Mouse (Mus musculus) limb, embryonic 11.5 days (tissue): ENCODE measurements around the gene Zfp811. TPM values are rescaled to one million over a fixed set of nuclear protein-coding genes. Genes with fewer than 3 reads are reported as not detected.

Experiments used
- ATAC-seq: fragments of 200-750 bp; cut with Nextera tagmentation; 2 replicates; pipeline ENCODE4 v1.8.0; 2017; ENCODE audit warnings: low read depth; ENCODE audit not compliant: insufficient number of reproducible peaks, low FRiP score, low TSS enrichment
- DNase-seq: peaks from one replicate; pipeline ENCODE4 v3.0.0-alpha.2; 2015; ENCODE audit warnings: low spot score
- H3K27ac ChIP-seq: fragments of 300-500 bp; sonication (generic); replicated peaks from 2 replicates; pipeline ENCODE4 v1.5.1; 2014; ENCODE audit warnings: low read depth, mild to moderate bottlenecking, low read length
- H3K27me3 ChIP-seq: fragments of 300-500 bp; sonication (generic); 2 replicates; pipeline ENCODE4 v1.6.1; 2014; ENCODE audit warnings: mild to moderate bottlenecking, low read length, mixed read lengths; ENCODE audit not compliant: control insufficient read depth, insufficient read depth
- H3K36me3 ChIP-seq: fragments of 300-500 bp; sonication (generic); 2 replicates; pipeline ENCODE4 v1.6.1; 2014; ENCODE audit warnings: mild to moderate bottlenecking, low read length, moderate library complexity, mixed read lengths; ENCODE audit not compliant: control insufficient read depth, insufficient read depth
- H3K4me1 ChIP-seq: fragments of 300-500 bp; sonication (generic); 2 replicates; pipeline ENCODE4 v1.6.1; 2014; ENCODE audit warnings: low read length, mixed read lengths; ENCODE audit not compliant: control insufficient read depth, insufficient read depth
- H3K4me2 ChIP-seq: fragments of 300-500 bp; sonication (generic); 2 replicates; pipeline ENCODE4 v1.6.1; 2014; ENCODE audit warnings: low read depth, mild to moderate bottlenecking, moderate library complexity; ENCODE audit not compliant: severe bottlenecking
- H3K4me3 ChIP-seq: fragments of 300-500 bp; sonication (generic); 2 replicates; pipeline ENCODE4 v1.5.1; 2014; ENCODE audit warnings: low read depth, low read length
- H3K9ac ChIP-seq: fragments of 300-500 bp; sonication (generic); 2 replicates; pipeline ENCODE4 v1.6.1; 2014; ENCODE audit warnings: mild to moderate bottlenecking, low read length
- H3K9me3 ChIP-seq: fragments of 300-500 bp; sonication (generic); 2 replicates; pipeline ENCODE4 v1.6.1; 2016; ENCODE audit warnings: low read length; ENCODE audit not compliant: control insufficient read depth
- WGBS: fragments of 180-500 bp; shearing (Covaris S2); extraction: QIAGEN DNeasy Blood & Tissue Kit; methylation state at CpG from one replicate; pipeline ENCODE4 v1.1.7; 2014; 5-methylcytosine and 5-hydroxymethylcytosine counted together
- polyA plus RNA-seq: library from polyadenylated mRNA; unstranded; fragments of >200 nt; fragmentation: Nextera tagmentation; extraction: Ambion mirVana; gene quantifications from 2 replicates; pipeline ENCODE4 v1.2.1, GENCODE M21; 2014

The Zfp811 gene
- polyA plus RNA-seq, 1 experiment from 2014 or later: 3.8 TPM

DNA sequence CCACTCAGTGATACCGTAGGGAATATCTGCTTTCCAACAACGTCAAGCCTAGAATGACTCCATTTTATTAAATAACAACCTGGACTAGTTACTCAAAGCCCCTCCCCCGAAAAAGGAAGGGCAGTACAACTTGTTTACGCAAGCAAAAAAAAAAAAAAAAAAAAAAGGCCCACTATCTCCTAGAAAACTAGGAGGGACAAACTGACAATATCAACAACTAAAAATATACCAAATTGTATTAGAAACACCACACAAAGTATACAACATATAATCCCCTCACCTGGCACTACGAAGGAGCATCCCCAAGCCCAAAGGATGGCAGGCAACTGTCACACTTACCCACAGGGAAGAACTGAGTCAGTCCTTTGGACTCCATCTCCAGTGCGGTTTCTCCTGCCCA is 22.8 kb downstream of the Zfp811 start:
- Histone ChIP-seq H3K4me1 (0 out of 2 replicates have a peak, but pooled peaks cover 3% of the 10 kb centered on the region), H3K27ac (no peak overlapping the region), H3K27me3 (no peaks in the 10 kb centered on the region), H3K36me3 (peaks cover 7% of the 10 kb centered on the region), H3K9me3 (no peaks in the 10 kb centered on the region), H3K4me3 (peak overlapping the region; percentile 91), H3K9ac (no peak overlapping the region), H3K4me2 (peak overlapping the region; percentile 65)
- ATAC-seq (no peak), DNase-seq (no peak)
- 75% methylated on average over 6 of the region's 6 CpGs for whole genome bisulfite sequencing

- Histone ChIP-seq H3K27ac (no peak overlapping the region), H3K27me3 (no peaks in the 10 kb centered on the region), H3K4me1 (0 out of 2 replicates have a peak, but pooled peaks cover 3% of the 10 kb centered on the region), H3K9me3 (no peaks in the 10 kb centered on the region), H3K4me3 (no peak overlapping the region), H3K9ac (no peak overlapping the region), H3K36me3 (peaks cover 7% of the 10 kb centered on the region), H3K4me2 (no peak overlapping the region)
- WGBS: 83% methylated on average over 3 of the region's 3 CpGs
- ATAC-seq (no peak), DNase-seq (no peak)
Measured at GRCm38 (mm10) chr17:32785656-32786055, 24.1 kb downstream of the Zfp811 start.

DNA sequence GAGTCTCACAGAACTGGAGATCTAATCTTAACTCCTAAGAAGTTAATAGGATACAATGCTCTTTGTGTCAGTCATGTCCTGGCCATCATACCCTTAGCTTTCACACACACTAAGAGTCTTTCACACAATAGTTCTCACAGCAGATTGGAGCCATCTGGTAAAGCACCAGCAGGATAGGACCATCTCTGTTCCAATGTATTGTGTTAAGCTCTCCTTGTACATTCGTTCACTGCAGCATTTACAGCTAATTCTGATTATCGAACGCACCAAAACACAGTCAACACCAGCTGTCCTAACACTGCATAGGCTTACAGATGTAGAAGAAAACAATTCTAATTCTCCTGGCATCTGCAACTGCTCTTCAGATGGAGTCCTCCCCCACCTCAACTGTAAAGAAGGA is 32.2 kb downstream of the Zfp811 start:
- Histone ChIP-seq H3K4me1 (no peaks in the 10 kb centered on the region), H3K4me3 (no peak overlapping the region), H3K36me3 (peaks cover 31% of the 10 kb centered on the region; the same call in 1 of the 2 replicates), H3K9ac (no peak overlapping the region), H3K27me3 (no peaks in the 10 kb centered on the region), H3K9me3 (no peaks in the 10 kb centered on the region), H3K27ac (no peak overlapping the region), H3K4me2 (no peak overlapping the region)
- 95% methylated on average over 3 of the region's 3 CpGs for WGBS
- no peak for ATAC-seq
- DNase-seq: no peak

DNA sequence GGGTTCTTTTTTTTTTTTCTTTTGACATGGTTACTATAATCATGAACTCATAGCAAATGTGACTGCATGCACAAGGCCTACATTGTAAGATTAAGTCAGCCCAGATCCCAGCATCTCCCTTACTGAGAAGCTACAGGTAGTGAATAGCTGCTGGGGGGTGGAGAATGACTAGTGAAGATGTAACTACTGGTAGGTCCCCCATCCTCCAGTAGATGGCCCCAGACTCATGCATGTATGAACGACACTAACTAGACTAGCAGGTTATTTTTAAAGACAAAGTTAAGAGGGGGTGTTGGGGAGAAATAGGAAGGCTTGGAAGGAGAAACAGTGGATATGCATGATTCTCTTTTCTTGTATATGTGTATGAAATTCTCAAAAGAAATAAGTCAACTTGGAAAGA is 38.5 kb downstream of the Zfp811 start:
- 93% methylated on average over 1 of the region's 1 CpGs for WGBS
- Histone ChIP-seq H3K27ac (no peak overlapping the region), H3K36me3 (peaks cover 41% of the 10 kb centered on the region), H3K4me1 (no peaks in the 10 kb centered on the region), H3K9me3 (no peaks in the 10 kb centered on the region; the same call in 1 of the 2 replicates), H3K9ac (no peak overlapping the region), H3K4me3 (no peak overlapping the region), H3K4me2 (no peak overlapping the region), H3K27me3 (no peaks in the 10 kb centered on the region)
- no peak for ATAC-seq
- DNase-seq: no peak

DNA sequence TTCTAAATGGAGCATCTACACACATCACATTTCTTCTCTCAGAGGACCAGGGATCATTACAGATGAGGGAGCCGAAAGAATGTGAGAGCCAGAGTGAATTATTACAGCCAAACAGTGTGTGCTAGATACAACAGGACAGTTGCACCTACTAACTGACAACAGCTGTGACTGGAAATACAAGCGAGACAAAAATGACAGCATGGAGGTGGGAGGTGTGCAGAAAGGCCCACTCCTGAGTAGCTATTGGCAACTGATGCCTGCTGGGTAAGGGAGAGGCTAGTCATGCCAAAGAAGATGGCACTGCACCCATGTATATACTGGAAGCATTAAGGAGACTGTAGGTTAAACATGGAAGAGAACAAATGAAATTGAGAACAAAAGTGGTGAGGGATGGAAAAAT is 43.3 kb downstream of the Zfp811 start:
- DNase-seq: no peak
- peaks cover 27% of the 10 kb centered on the region for H3K36me3 ChIP-seq
- 96% methylated on average over 2 of the region's 2 CpGs for WGBS

DNA sequence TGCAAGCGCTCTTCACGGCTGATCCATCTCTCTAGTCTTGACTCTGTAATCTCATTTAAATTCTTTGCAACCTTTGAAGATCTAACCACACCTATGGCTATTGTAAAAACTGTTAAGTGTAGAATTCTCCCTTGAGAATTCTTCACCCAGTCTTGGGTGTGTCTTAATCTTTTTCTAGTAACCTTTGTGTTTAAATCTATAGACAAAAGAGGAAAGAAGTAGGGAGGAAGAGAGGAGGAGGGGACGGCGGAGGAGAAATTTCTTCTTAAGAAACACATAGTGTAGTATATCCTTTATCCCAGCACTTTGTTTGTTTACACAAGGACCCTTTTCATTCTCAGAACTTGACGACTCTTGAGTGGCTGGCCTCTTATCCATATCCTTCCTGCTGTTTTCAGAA is 52.4 kb downstream of the Zfp811 start:
- WGBS: 74% methylated on average over 5 of the region's 5 CpGs
- H3K4me1 ChIP-seq: no peaks in the 10 kb centered on the region

More for the DNA sequence above, 43.3 kb downstream of the Zfp811 start:
- H3K27ac ChIP-seq: no peak overlapping the region
- H3K4me1 ChIP-seq: no peaks in the 10 kb centered on the region
- no peaks in the 10 kb centered on the region for H3K27me3 ChIP-seq
- no peak overlapping the region for H3K4me2 ChIP-seq
- H3K9me3 ChIP-seq: no peaks in the 10 kb centered on the region; the same call in 1 of the 2 replicates
- H3K9ac ChIP-seq: no peak overlapping the region
- H3K4me3 ChIP-seq: no peak overlapping the region
- no peak for ATAC-seq

DNA sequence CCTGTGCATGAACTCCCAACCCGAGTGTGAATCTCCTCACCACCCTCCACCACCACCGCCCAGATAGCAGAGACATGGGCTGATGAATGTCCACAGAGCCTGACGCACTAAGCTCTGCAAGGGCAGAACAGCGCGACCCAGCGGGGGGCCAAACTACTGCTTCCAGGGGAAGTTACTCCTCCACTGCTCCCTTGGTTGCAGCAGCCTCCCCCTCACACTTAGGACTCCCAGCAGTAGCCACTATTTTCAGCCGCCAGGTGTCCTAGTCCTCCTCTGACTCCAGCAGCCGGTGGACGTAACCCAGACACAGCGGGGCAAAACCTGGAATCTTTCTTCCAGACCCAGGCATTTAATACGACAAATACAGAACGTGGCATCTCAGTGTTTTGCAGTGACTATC is 56.1 kb downstream of the Zfp811 start:
- H3K27me3 ChIP-seq: no peaks in the 10 kb centered on the region
- H3K9me3 ChIP-seq: no peaks in the 10 kb centered on the region
- 17% methylated on average over 12 of the region's 12 CpGs for WGBS
- no peak overlapping the region for H3K9ac ChIP-seq
- H3K27ac ChIP-seq: no peak overlapping the region
- H3K36me3 ChIP-seq: no peaks in the 10 kb centered on the region
- ATAC-seq: no peak
- no peak overlapping the region for H3K4me2 ChIP-seq
- DNase-seq: peak; percentile 32
- no peaks in the 10 kb centered on the region for H3K4me1 ChIP-seq
- no peak overlapping the region for H3K4me3 ChIP-seq

More for the DNA sequence above, 52.4 kb downstream of the Zfp811 start:
- no peaks in the 10 kb centered on the region for H3K27me3 ChIP-seq
- H3K36me3 ChIP-seq: no peaks in the 10 kb centered on the region
- ATAC-seq (no peak), DNase-seq (no peak)
- H3K9ac ChIP-seq: no peak overlapping the region
- no peak overlapping the region for H3K27ac ChIP-seq
- no peak overlapping the region for H3K4me2 ChIP-seq
- no peak overlapping the region for H3K4me3 ChIP-seq
- H3K9me3 ChIP-seq: no peaks in the 10 kb centered on the region

DNA sequence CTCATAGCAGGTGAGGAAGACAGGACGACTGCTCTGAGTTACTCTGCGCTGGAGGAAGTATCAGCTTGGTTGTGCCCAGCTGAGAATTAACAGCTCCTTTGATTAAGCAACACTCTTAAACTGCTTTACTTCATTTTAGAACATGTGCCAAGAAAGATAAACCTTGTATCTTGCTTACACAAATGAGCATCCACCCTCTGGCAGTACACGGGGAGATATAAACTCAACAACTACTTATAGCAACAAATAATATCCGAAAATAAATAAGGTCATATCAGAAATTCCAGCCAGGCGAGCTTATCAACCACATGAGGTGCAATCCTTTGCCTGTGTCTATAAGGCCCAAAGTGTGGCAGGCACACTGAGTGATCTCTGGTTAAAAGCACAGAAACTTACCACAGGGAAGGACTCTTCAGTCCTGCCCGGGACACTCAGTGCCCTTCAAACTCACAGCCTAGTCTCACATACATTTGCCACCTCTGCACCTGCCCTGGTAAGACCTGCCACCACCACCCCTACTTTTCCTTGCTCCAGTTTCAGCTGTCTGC is 56.8 kb downstream of the Zfp811 start:
- Histone ChIP-seq H3K9ac (no peak overlapping the region), H3K9me3 (no peaks in the 10 kb centered on the region), H3K27me3 (no peaks in the 10 kb centered on the region), H3K4me1 (no peaks in the 10 kb centered on the region), H3K27ac (no peak overlapping the region), H3K36me3 (no peaks in the 10 kb centered on the region), H3K4me3 (no peak overlapping the region), H3K4me2 (no peak overlapping the region)
- 76% methylated on average over 6 of the region's 6 CpGs for WGBS
- no peak for DNase-seq
- no peak for ATAC-seq

GRCm38 (mm10) chr17:32750611-32751010 is 59.1 kb downstream of the Zfp811 start:
- no peak overlapping the region for H3K9ac ChIP-seq
- no peaks in the 10 kb centered on the region for H3K27me3 ChIP-seq
- no peaks in the 10 kb centered on the region for H3K9me3 ChIP-seq
- no peak overlapping the region for H3K4me3 ChIP-seq
- no peak overlapping the region for H3K27ac ChIP-seq
- H3K36me3 ChIP-seq: no peaks in the 10 kb centered on the region
- DNase-seq (no peak), ATAC-seq (no peak)
- 46% methylated on average over 5 of the region's 5 CpGs for WGBS
- H3K4me2 ChIP-seq: no peak overlapping the region
- H3K4me1 ChIP-seq: no peaks in the 10 kb centered on the region
